30 mouse cellular contexts compared by ENCODE assay signal in genomic region chr2:25083697-25084096, GRCm38 (mm10). TPM values are rescaled to one million over a fixed set of nuclear protein-coding genes. Genes with fewer than 3 reads are reported as not detected.
DNase-seq lines count a peak whose midpoint lies in the region; ATAC-seq and TF ChIP-seq lines count a peak whose summit lies in the region.
"Had no signal": no experiment of that assay in that cellular context is flagged by ENCODE, and none has a peak within 500 bp of the region (broad histone marks: within the 10 kb centered on the region; RNA-seq: fewer than 3 reads in every experiment).

No protein-coding gene starts in this region.

- no peaks in the 10 kb centered on the region for H3K36me3 ChIP-seq in intestine, embryonic 15.5 days
- H3K36me3 ChIP-seq in intestine, postnatal 0 days (ENCODE audit: control insufficient read depth, insufficient read depth), result no peaks in the 10 kb centered on the region; the same call in 1 of the 2 replicates
- no peaks in the 10 kb centered on the region for H3K36me3 ChIP-seq in stomach, embryonic 15.5 days
- no peaks in the 10 kb centered on the region for H3K36me3 ChIP-seq in forebrain, embryonic 15.5 days
- H3K36me3 ChIP-seq: embryonic facial prominence, embryonic 10.5 days; embryonic facial prominence, embryonic 13.5 days; forebrain, embryonic 12.5 days; heart, embryonic 10.5 days; heart, embryonic 13.5 days had no signal

- peak; percentile 44; the same call in 1 of the 2 replicates for ATAC-seq in intestine, embryonic 15.5 days
- ATAC-seq in intestine, postnatal 0 days, result peak; percentile 31; the same call in 1 of the 2 replicates
- ATAC-seq in stomach, embryonic 15.5 days (ENCODE audit: insufficient read depth, low FRiP score, low read depth), result peak; percentile 51
- no peak for ATAC-seq in forebrain, embryonic 15.5 days (replicated peaks)
- ATAC-seq: activated CD4-positive, CD25-positive, alpha-beta regulatory T cell, adult 4 months; forebrain, embryonic 16.5 days; hindbrain, postnatal 0 days had no signal

- DNase-seq in thymus, postnatal 25 days, result no peak
- no peak for DNase-seq in kidney, adult 11 months
- DNase-seq: adrenal gland, adult 8-10 months; adrenal gland, postnatal 36 days; cerebellum, adult 11 months; cerebellum, adult 2 months; cerebellum, adult 9-11 months; cerebellum, postnatal 25 days; embryo, embryonic 11 days; gastrocnemius, postnatal 10 days; gastrocnemius, postnatal 36 days; heart, adult 2 months; heart, postnatal 14 days; heart, postnatal 4 days had no signal

- no peak overlapping the region for H3K4me2 ChIP-seq in intestine, embryonic 15.5 days (replicated peaks)
- H3K4me2 ChIP-seq in intestine, postnatal 0 days (replicated peaks; ENCODE audit: low read depth), result no peak overlapping the region
- no peak overlapping the region for H3K4me2 ChIP-seq in stomach, embryonic 15.5 days
- H3K4me2 ChIP-seq in forebrain, embryonic 15.5 days (replicated peaks), result no peak overlapping the region
- H3K4me2 ChIP-seq: embryonic facial prominence, embryonic 13.5 days; forebrain, embryonic 12.5 days; heart, embryonic 13.5 days; hindbrain, embryonic 14.5 days had no signal

- no peak overlapping the region for H3K27ac ChIP-seq in intestine, embryonic 15.5 days
- peak overlapping the region; percentile 28; the same call in 1 of the 2 replicates for H3K27ac ChIP-seq in intestine, postnatal 0 days (ENCODE audit: low read depth, low read length)
- no peak overlapping the region for H3K27ac ChIP-seq in stomach, embryonic 15.5 days
- no peak overlapping the region for H3K27ac ChIP-seq in forebrain, embryonic 15.5 days (replicated peaks)
- H3K27ac ChIP-seq: embryonic facial prominence, embryonic 10.5 days; embryonic facial prominence, embryonic 13.5 days; forebrain, embryonic 12.5 days; heart, adult 2 months; heart, embryonic 10.5 days; heart, embryonic 13.5 days; hindbrain, embryonic 14.5 days; hindbrain, postnatal 0 days had no signal

- H3K4me1 ChIP-seq in intestine, embryonic 15.5 days (replicated peaks), result 0 out of 2 replicates have a peak, but pooled peaks cover 4% of the 10 kb centered on the region
- H3K4me1 ChIP-seq in intestine, postnatal 0 days (replicated peaks; ENCODE audit: control insufficient read depth, insufficient read depth, low read length), result no peaks in the 10 kb centered on the region
- 0 out of 2 replicates have a peak, but pooled peaks cover 4% of the 10 kb centered on the region for H3K4me1 ChIP-seq in stomach, embryonic 15.5 days
- no peaks in the 10 kb centered on the region for H3K4me1 ChIP-seq in forebrain, embryonic 15.5 days
- H3K4me1 ChIP-seq: embryonic facial prominence, embryonic 10.5 days; embryonic facial prominence, embryonic 13.5 days; forebrain, embryonic 12.5 days; heart, embryonic 10.5 days; heart, embryonic 13.5 days had no signal

- 79% methylated on average over 4 of the region's 4 CpGs for WGBS in intestine, embryonic 15.5 days
- 49% methylated on average over 4 of the region's 4 CpGs for WGBS in intestine, postnatal 0 days
- 77% methylated on average over 4 of the region's 4 CpGs for WGBS in stomach, embryonic 15.5 days
- whole genome bisulfite sequencing in forebrain, embryonic 15.5 days, result 83% methylated on average over 4 of the region's 4 CpGs

- no peak for TF ChIP-seq CTCF in intestine, postnatal 0 days (IDR thresholded peaks at IDR 0.05; ENCODE audit: low read depth)

- no peaks in the 10 kb centered on the region for H3K27me3 ChIP-seq in intestine, embryonic 15.5 days (replicated peaks)
- H3K27me3 ChIP-seq in intestine, postnatal 0 days (replicated peaks; ENCODE audit: control insufficient read depth, insufficient read depth, low read length), result no peaks in the 10 kb centered on the region
- no peaks in the 10 kb centered on the region for H3K27me3 ChIP-seq in stomach, embryonic 15.5 days (replicated peaks)
- no peaks in the 10 kb centered on the region for H3K27me3 ChIP-seq in forebrain, embryonic 15.5 days
- H3K27me3 ChIP-seq: forebrain, embryonic 12.5 days had no signal

- no peak overlapping the region for H3K4me3 ChIP-seq in intestine, embryonic 15.5 days (replicated peaks)
- H3K4me3 ChIP-seq in intestine, postnatal 0 days (ENCODE audit: low read depth, low read length), result no peak overlapping the region
- H3K4me3 ChIP-seq in stomach, embryonic 15.5 days (replicated peaks), result no peak overlapping the region
- H3K4me3 ChIP-seq in forebrain, embryonic 15.5 days, result no peak overlapping the region
- H3K4me3 ChIP-seq: embryonic facial prominence, embryonic 10.5 days; embryonic facial prominence, embryonic 13.5 days; erythroblast, embryonic 14.5 days; forebrain, embryonic 12.5 days; heart, adult 2 months; heart, embryonic 10.5 days; heart, embryonic 13.5 days had no signal

- H3K9me3 ChIP-seq in intestine, embryonic 15.5 days, result no peaks in the 10 kb centered on the region
- H3K9me3 ChIP-seq in intestine, postnatal 0 days (ENCODE audit: control insufficient read depth), result no peaks in the 10 kb centered on the region
- no peaks in the 10 kb centered on the region for H3K9me3 ChIP-seq in stomach, embryonic 15.5 days
- H3K9me3 ChIP-seq in forebrain, embryonic 15.5 days, result no peaks in the 10 kb centered on the region
- H3K9me3 ChIP-seq: embryonic facial prominence, embryonic 10.5 days; embryonic facial prominence, embryonic 13.5 days; forebrain, embryonic 12.5 days; heart, embryonic 10.5 days; heart, embryonic 13.5 days had no signal

- no peak overlapping the region for H3K9ac ChIP-seq in intestine, embryonic 15.5 days
- H3K9ac ChIP-seq in intestine, postnatal 0 days (ENCODE audit: low read depth, low read length), result no peak overlapping the region
- H3K9ac ChIP-seq in stomach, embryonic 15.5 days, result no peak overlapping the region
- H3K9ac ChIP-seq in forebrain, embryonic 15.5 days (replicated peaks), result no peak overlapping the region
- H3K9ac ChIP-seq: embryonic facial prominence, embryonic 13.5 days; forebrain, embryonic 12.5 days; heart, embryonic 13.5 days; hindbrain, embryonic 14.5 days had no signal

RNA-seq across cellular contexts. Expression of gene Entpd8, which starts 3.6 kb away (rescaled TPM):
- polyA plus RNA-seq in intestine, embryonic 15.5 days (2015; fragmentation: Nextera tagmentation; extraction: Ambion mirVana), result 8.9 and 11.7 TPM in 2 replicates
- polyA plus RNA-seq in intestine, postnatal 0 days (2015; fragmentation: Nextera tagmentation; extraction: Ambion mirVana), result 24.6 and 25.9 TPM in 2 replicates
- polyA plus RNA-seq in stomach, embryonic 15.5 days (2015; fragmentation: Nextera tagmentation; extraction: Ambion mirVana), result 2.5 and 2.8 TPM in 2 replicates
- not detected in 2 replicates for polyA plus RNA-seq in forebrain, embryonic 15.5 days (2015; fragmentation: Nextera tagmentation; extraction: Ambion mirVana)
- polyA plus RNA-seq: activated CD4-positive, CD25-positive, alpha-beta regulatory T cell, adult 4 months; cerebellum, adult 2 months; embryonic facial prominence, embryonic 10.5 days; embryonic facial prominence, embryonic 13.5 days; forebrain, embryonic 12.5 days; forebrain, embryonic 16.5 days; heart, adult 2 months; heart, embryonic 13.5 days; hindbrain, embryonic 11.5 days; hindbrain, embryonic 14.5 days; hindbrain, postnatal 0 days had no signal

RNA-seq across cellular contexts. Expression of gene Noxa1, which starts 11.3 kb away (rescaled TPM):
- polyA plus RNA-seq in intestine, embryonic 15.5 days (2015; fragmentation: Nextera tagmentation; extraction: Ambion mirVana), result 5.6 and 10.0 TPM in 2 replicates
- 3.3 and 5.8 TPM in 2 replicates for polyA plus RNA-seq in intestine, postnatal 0 days (2015; fragmentation: Nextera tagmentation; extraction: Ambion mirVana)
- 11.4 and 16.1 TPM in 2 replicates for polyA plus RNA-seq in stomach, embryonic 15.5 days (2015; fragmentation: Nextera tagmentation; extraction: Ambion mirVana)
- polyA plus RNA-seq in forebrain, embryonic 15.5 days (2015; fragmentation: Nextera tagmentation; extraction: Ambion mirVana), result not detected in 2 replicates
- polyA plus RNA-seq: cerebellum, adult 2 months; embryonic facial prominence, embryonic 13.5 days; forebrain, embryonic 12.5 days; forebrain, embryonic 16.5 days; heart, adult 2 months; heart, embryonic 13.5 days; heart, embryonic 16.5 days; hindbrain, embryonic 11.5 days; hindbrain, embryonic 14.5 days; hindbrain, postnatal 0 days had no signal

RNA-seq across cellular contexts. Expression of gene Nsmf, which starts 29.5 kb away (rescaled TPM):
- 48.8 and 50.6 TPM in 2 replicates for polyA plus RNA-seq in intestine, embryonic 15.5 days (2015; fragmentation: Nextera tagmentation; extraction: Ambion mirVana)
- 17.0 and 17.6 TPM in 2 replicates for polyA plus RNA-seq in intestine, postnatal 0 days (2015; fragmentation: Nextera tagmentation; extraction: Ambion mirVana)
- 59.8 and 63.7 TPM in 2 replicates for polyA plus RNA-seq in stomach, embryonic 15.5 days (2015; fragmentation: Nextera tagmentation; extraction: Ambion mirVana)
- polyA plus RNA-seq in forebrain, embryonic 15.5 days (2015; fragmentation: Nextera tagmentation; extraction: Ambion mirVana), result 194 and 209 TPM in 2 replicates
